Mouse (Mus musculus): Measurements from ENCODE around the gene Epb41. TPM values are rescaled to one million over a fixed set of nuclear protein-coding genes. Genes with fewer than 3 reads are reported as not detected.

The Epb41 gene
- polyA plus RNA-seq, 1 experiment from 2014 or later = 133 TPM

DNA sequence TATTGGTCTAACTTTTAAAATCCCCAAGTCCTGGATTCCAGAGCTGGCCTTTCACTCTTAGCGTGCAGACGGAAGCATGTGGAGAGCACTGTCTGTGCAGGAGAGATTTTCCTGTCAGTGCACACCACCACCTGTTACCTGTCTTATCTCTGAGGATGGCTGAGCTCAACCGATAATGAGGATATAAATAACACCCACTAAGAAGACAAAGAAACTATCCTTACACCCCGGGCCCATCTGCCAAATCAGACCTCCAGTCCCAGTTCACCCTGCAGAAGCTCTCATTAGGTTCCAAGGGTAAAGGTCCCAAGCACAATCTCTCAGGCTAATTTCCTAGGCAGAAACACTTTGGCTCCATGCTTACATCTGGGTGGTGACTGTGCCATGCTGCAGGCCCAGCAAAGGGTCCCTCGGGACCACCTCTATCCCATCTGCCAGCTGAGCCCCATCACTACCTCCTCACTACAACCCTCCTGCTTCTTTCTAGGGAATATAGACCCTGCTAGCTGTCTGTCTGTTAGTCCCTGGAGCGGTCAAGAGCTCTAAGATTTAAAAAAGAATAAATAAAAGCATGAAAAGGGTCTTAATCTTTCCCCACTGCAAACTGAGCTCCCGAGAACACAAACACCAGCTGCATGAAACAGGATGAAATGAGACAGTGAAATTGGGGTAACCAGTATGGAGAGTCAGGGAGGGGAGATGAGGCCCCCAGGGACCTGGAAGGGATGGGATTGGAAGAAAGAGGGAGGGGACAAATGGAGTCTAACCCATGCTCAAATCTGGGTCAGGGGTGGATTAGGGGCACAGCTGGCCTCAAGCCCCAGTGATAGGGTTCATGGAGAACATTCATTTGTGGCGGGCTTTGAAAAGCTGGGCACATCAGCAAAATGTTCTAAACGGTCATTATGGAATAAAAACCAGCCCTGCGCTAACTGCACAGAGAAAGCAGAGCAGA, 23.5 kb downstream of the Epb41 start:
- Histone ChIP-seq H3K4me3 (no peak overlapping the region), H3K27me3 (replicated peaks; ENCODE audit: low read depth, poor library complexity, severe bottlenecking) (peaks cover 17% of the 10 kb centered on the region), H3K9me3 (no peaks in the 10 kb centered on the region), H3K4me1 (peaks cover 34% of the 10 kb centered on the region), H3K36me3 (replicated peaks) (no peaks in the 10 kb centered on the region), H3K27ac (replicated peaks) (no peak overlapping the region)
- WGBS = 82% methylated on average over 10 of the region's 10 CpGs
- DNase-seq (ENCODE audit: low spot score) = no peak

- DNase-seq (ENCODE audit: low spot score) = no peak
- peak overlapping the region; percentile 99; the same call in 1 of the 2 replicates for H3K27ac ChIP-seq (replicated peaks)
- 0 out of 2 replicates have a peak, but pooled peaks cover 2% of the 10 kb centered on the region for H3K36me3 ChIP-seq (replicated peaks)
- peak overlapping the region; percentile 98 for H3K4me3 ChIP-seq
- H3K27me3 ChIP-seq (replicated peaks; ENCODE audit: low read depth, poor library complexity, severe bottlenecking) = peaks cover 17% of the 10 kb centered on the region
- peaks cover 36% of the 10 kb centered on the region for H3K4me1 ChIP-seq
- WGBS = 7% methylated on average over 15 of the region's 15 CpGs
- no peaks in the 10 kb centered on the region for H3K9me3 ChIP-seq
Measured at GRCm38 (mm10) chr4:132049549-132050200, 25.4 kb downstream of the Epb41 start.

- Histone ChIP-seq H3K4me3 (peak overlapping the region; percentile 98), H3K36me3 (replicated peaks) (0 out of 2 replicates have a peak, but pooled peaks cover 2% of the 10 kb centered on the region), H3K4me1 (peaks cover 42% of the 10 kb centered on the region), H3K27me3 (replicated peaks; ENCODE audit: low read depth, poor library complexity, severe bottlenecking) (peaks cover 17% of the 10 kb centered on the region), H3K27ac (replicated peaks) (peak overlapping the region; percentile 99), H3K9me3 (no peaks in the 10 kb centered on the region)
- peak; percentile 98 for DNase-seq (ENCODE audit: low spot score)
- under 1% methylated on average over 46 of the region's 46 CpGs for WGBS
Measured at GRCm38 (mm10) chr4:132048995-132049404, 26.1 kb downstream of the Epb41 start.

- no peaks in the 10 kb centered on the region for H3K9me3 ChIP-seq
- peaks cover 17% of the 10 kb centered on the region for H3K27me3 ChIP-seq (replicated peaks; ENCODE audit: low read depth, poor library complexity, severe bottlenecking)
- H3K36me3 ChIP-seq (replicated peaks) = 0 out of 2 replicates have a peak, but pooled peaks cover 2% of the 10 kb centered on the region
- H3K27ac ChIP-seq (replicated peaks) = peak overlapping the region; percentile 99
- under 1% methylated on average over 95 of the region's 95 CpGs for WGBS
- peak overlapping the region; percentile 98 for H3K4me3 ChIP-seq
- H3K4me1 ChIP-seq = peaks cover 43% of the 10 kb centered on the region
- DNase-seq (ENCODE audit: low spot score) = peak; percentile 76
Measured at GRCm38 (mm10) chr4:132048011-132048991, 26.8 kb downstream of the Epb41 start.

DNA sequence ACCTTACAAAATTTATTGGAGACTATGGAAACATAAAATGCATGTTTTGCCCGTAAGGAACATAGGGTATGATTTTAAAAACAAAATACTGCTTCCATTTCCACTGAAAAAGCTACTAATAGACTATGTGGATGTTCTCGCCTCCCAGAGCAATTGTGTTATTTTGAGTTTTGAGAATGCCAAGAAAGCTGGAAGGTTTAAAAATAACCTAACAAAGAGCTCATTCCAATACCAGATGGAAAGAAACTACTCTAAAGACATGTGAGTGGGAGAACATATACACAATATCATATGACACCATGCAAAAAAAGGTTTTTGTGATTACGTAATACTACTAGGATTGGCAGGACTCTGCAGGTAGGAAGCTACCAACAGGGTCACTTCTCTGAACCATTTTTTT, 31.4 kb downstream of the Epb41 start:
- no peak overlapping the region for H3K4me3 ChIP-seq
- no peak for DNase-seq (ENCODE audit: low spot score)
- H3K9me3 ChIP-seq = no peaks in the 10 kb centered on the region
- H3K36me3 ChIP-seq (replicated peaks) = peaks cover 12% of the 10 kb centered on the region; the same call in 1 of the 2 replicates
- no peaks in the 10 kb centered on the region for H3K27me3 ChIP-seq (replicated peaks; ENCODE audit: low read depth, poor library complexity, severe bottlenecking)
- peaks cover 43% of the 10 kb centered on the region for H3K4me1 ChIP-seq
- H3K27ac ChIP-seq (replicated peaks) = no peak overlapping the region
- 92% methylated on average over 3 of the region's 3 CpGs for WGBS

- no peaks in the 10 kb centered on the region for H3K9me3 ChIP-seq
- peaks cover 48% of the 10 kb centered on the region for H3K4me1 ChIP-seq
- WGBS = 86% methylated on average over 6 of the region's 6 CpGs
Measured at GRCm38 (mm10) chr4:132041471-132042332, 33.4 kb downstream of the Epb41 start.

GRCm38 (mm10) chr4:132039975-132040645, 35.0 kb downstream of the Epb41 start:
- no peak for DNase-seq (ENCODE audit: low spot score)
- WGBS = 87% methylated on average over 8 of the region's 8 CpGs
- Histone ChIP-seq H3K36me3 (replicated peaks) (peaks cover 17% of the 10 kb centered on the region; the same call in 1 of the 2 replicates), H3K9me3 (no peaks in the 10 kb centered on the region), H3K27me3 (replicated peaks; ENCODE audit: low read depth, poor library complexity, severe bottlenecking) (no peaks in the 10 kb centered on the region), H3K4me3 (no peak overlapping the region), H3K27ac (replicated peaks) (no peak overlapping the region), H3K4me1 (peaks cover 62% of the 10 kb centered on the region)

More at GRCm38 (mm10) chr4:132041471-132042332, 33.4 kb downstream of the Epb41 start:
- no peak overlapping the region for H3K4me3 ChIP-seq
- no peaks in the 10 kb centered on the region for H3K27me3 ChIP-seq (replicated peaks; ENCODE audit: low read depth, poor library complexity, severe bottlenecking)
- DNase-seq (ENCODE audit: low spot score) = no peak
- H3K36me3 ChIP-seq (replicated peaks) = peaks cover 12% of the 10 kb centered on the region; the same call in 1 of the 2 replicates
- H3K27ac ChIP-seq (replicated peaks) = no peak overlapping the region

- no peak overlapping the region for H3K4me3 ChIP-seq
- H3K27ac ChIP-seq (replicated peaks) = no peak overlapping the region
- H3K4me1 ChIP-seq = peaks cover 65% of the 10 kb centered on the region
- peaks cover 15% of the 10 kb centered on the region; the same call in 1 of the 2 replicates for H3K36me3 ChIP-seq (replicated peaks)
- no peaks in the 10 kb centered on the region for H3K27me3 ChIP-seq (replicated peaks; ENCODE audit: low read depth, poor library complexity, severe bottlenecking)
- no peaks in the 10 kb centered on the region for H3K9me3 ChIP-seq
- DNase-seq (ENCODE audit: low spot score) = no peak
- 82% methylated on average over 2 of the region's 2 CpGs for WGBS
Measured at GRCm38 (mm10) chr4:132039521-132039920, 35.6 kb downstream of the Epb41 start.

DNA sequence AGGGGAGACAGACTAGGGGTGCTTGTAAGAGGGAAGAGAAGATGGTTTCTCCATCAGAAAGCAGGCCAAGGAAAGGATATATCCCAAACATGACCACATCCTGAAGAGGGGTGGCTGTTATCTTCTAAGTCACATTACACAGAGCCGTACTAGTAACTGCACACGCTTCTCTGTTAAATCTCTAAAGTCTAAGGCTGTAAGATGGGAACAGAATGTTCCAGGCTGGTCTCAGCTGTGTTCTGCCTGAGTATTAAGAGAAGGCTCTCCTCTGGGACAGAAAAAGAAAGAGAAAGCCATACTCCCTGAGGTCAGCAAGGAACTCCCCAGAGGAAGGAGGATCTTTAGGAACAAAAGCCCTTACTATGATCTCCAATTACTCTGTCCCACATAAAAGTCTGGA, 36.3 kb downstream of the Epb41 start:
- Histone ChIP-seq H3K27ac (replicated peaks) (0 out of 2 replicates have a peak overlapping the region, but pooled peaks have one; percentile 14), H3K36me3 (replicated peaks) (peaks cover 15% of the 10 kb centered on the region; the same call in 1 of the 2 replicates), H3K9me3 (no peaks in the 10 kb centered on the region), H3K4me3 (no peak overlapping the region), H3K4me1 (peaks cover 67% of the 10 kb centered on the region), H3K27me3 (replicated peaks; ENCODE audit: low read depth, poor library complexity, severe bottlenecking) (no peaks in the 10 kb centered on the region)
- 93% methylated on average over 2 of the region's 2 CpGs for WGBS
- no peak for DNase-seq (ENCODE audit: low spot score)

DNA sequence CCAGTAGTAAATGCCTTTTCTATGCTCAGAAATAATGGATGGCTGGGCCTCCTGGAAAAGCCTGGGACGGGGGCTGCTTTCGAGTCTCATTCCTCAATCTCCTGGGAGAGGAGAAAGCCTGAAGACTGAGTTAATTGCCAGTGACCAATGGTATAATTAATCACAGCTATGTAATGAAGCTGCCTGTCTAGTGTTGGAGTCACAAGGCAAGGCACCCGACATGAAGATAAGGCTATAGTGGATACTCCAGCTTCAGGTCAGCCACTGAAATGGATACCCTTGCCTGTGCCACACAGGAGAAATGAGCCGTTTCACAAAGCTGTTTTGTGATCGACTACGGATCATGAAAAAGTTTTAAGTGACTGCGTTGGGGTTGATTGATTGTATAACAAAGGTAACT, 37.1 kb downstream of the Epb41 start:
- H3K4me1 ChIP-seq = peaks cover 70% of the 10 kb centered on the region
- H3K36me3 ChIP-seq (replicated peaks) = peaks cover 15% of the 10 kb centered on the region; the same call in 1 of the 2 replicates
- WGBS = 54% methylated on average over 7 of the region's 7 CpGs
- no peaks in the 10 kb centered on the region for H3K9me3 ChIP-seq
- no peak for DNase-seq (ENCODE audit: low spot score)
- H3K4me3 ChIP-seq = no peak overlapping the region
- H3K27me3 ChIP-seq (replicated peaks; ENCODE audit: low read depth, poor library complexity, severe bottlenecking) = no peaks in the 10 kb centered on the region
- H3K27ac ChIP-seq (replicated peaks) = 0 out of 2 replicates have a peak overlapping the region, but pooled peaks have one; percentile 14

All from embryonic facial prominence, embryonic 10.5 days (tissue).